Mouse (Mus musculus) layer of hippocampus, postnatal 14 days (tissue): ENCODE data around the gene Lrrc71. TPM values are rescaled to one million over a fixed set of nuclear protein-coding genes. Genes with fewer than 3 reads are reported as not detected.

ENCODE experiments used
- DNase-seq, 2 experiments: peaks; one replicate each; pipeline ENCODE4 v3.0.0; 2021 to 2022; ENCODE audit warnings: low spot score in 2 of 2, mixed read lengths in 1 of 2
- total RNA-seq, 2 experiments: library from RNA; stranded (reverse); gene quantifications; 2 replicates each; pipeline ENCODE4 v1.2.3; 2021

Gene Lrrc71
- total RNA-seq, 2 experiments from 2014 or later, result 0.60 to 0.81 TPM

- DNase-seq, result peak; percentile 68 to 80
Observed at GRCm38 (mm10) chr3:87763683-87764289, 15.4 kb upstream of the Lrrc71 start.

DNA sequence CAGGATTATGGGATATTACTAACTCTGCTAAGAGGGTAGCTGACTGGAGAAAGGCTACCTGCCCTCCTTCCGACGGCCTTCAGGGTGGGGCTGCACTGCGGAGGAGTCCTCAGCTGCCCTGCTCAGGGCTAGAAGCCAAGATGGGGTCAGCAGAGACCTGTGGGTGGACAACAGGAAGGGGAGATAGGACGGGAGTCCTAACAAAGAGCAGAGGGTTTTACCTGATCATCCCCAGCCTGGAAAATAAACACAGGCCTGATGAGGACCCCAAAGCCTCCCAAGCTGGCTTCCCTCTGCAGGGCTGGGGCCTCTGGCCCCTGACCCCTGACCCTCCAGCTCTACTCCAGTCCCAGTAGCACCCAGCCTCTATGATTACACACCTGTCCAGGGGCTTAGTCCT, 14.8 kb upstream of the Lrrc71 start:
- no peak for DNase-seq

GRCm38 (mm10) chr3:87761408-87762375, 13.3 kb upstream of the Lrrc71 start:
- DNase-seq, result no peak

- no peak for DNase-seq
Observed at GRCm38 (mm10) chr3:87758641-87759040, 10.2 kb upstream of the Lrrc71 start.

- DNase-seq, result no peak
Observed at GRCm38 (mm10) chr3:87756488-87756887, 8.1 kb upstream of the Lrrc71 start.

DNA sequence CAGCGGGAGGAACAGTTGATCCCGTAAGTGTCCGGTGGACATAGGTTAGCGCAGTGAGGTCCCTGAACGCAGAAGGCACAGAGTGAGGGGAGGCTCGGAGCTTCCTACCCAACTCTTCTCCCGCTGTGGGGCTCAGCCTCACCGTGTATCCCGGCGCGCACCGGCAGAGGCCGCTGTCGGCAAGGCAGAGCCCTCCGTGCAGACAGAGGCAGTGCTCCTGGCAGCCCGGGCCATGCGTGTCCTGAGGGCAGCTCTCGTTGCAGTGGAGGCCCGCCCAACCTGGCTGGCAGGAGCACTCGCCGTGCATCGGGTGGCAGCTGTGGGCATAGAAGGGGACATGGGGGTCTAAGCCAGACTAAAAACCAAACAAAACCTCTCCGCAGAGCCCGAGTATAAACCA, 7.5 kb upstream of the Lrrc71 start:
- DNase-seq, result peak; percentile 88

- DNase-seq, result no peak
Observed at GRCm38 (mm10) chr3:87753829-87754228, 5.4 kb upstream of the Lrrc71 start.

GRCm38 (mm10) chr3:87752567-87752966, 4.1 kb upstream of the Lrrc71 start:
- no peak for DNase-seq

DNA sequence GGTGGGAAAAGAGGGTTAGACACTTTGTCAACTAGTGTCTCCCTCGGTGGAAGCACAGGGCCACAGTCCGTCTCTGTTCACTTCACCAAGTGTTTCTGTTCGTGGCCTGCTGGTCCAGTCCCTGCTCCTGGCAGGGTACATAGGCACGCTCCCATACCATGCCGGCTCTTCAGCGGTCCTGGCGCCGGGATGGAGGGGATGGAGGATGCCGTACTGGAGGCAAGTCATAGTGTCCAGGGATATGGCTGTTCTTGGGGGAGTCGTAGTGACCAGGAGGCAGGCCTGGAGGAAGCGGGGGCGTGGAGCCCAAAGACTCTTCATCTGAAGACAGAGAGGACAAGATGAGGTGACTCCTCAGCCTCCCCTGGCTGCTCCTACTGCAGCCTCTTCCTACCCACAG, 1.6 kb upstream of the Lrrc71 start:
- no peak for DNase-seq

- DNase-seq, result peak in 1 of 2 experiments; percentile 50
Observed at GRCm38 (mm10) chr3:87749036-87749435, 611 bp upstream of the Lrrc71 start.

GRCm38 (mm10) chr3:87745036-87745659, 3.3 kb downstream of the Lrrc71 start:
- DNase-seq, result no peak

DNA sequence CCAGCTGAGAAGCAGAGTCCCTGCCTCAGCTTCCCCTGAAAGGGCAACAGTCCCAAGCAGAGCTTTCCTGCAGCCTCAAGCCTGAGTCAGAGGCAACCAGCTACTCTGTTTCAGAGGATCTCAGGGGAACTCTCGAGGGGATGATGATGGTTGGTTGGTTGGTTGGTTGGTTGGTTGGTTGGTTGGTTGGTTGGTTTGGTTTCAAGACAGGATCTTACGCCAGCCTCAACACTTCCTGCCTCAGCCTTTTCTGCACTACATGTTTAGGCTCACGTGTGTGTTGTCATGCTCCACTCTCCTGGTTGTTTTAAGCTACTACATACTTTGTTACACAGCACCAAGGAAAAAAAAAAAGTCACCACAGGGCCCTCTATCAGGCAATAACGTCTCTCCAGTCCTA, 4.5 kb downstream of the Lrrc71 start:
- DNase-seq, result no peak

DNA sequence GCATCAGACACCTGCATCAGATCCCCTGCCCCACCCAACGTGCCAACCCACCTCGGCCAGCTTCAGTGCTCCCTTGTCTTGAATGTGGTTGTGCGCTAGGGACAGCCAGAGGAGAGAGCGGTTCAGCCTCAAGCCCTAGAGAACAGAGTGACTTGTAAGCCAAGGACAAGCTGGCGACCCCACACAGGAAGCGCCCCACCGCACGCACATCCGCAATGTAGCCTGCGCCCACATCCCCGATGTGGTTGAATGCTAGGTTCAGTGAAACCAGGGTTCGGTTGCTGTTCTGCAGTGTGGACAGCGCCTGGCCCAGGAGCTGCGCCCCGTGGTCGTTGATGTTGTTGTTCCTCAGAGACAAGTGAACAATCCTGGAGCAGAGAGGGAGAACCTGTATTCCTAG, 5.7 kb downstream of the Lrrc71 start:
- no peak for DNase-seq

- DNase-seq, result no peak
Observed at GRCm38 (mm10) chr3:87742013-87742412, 6.4 kb downstream of the Lrrc71 start.

DNA sequence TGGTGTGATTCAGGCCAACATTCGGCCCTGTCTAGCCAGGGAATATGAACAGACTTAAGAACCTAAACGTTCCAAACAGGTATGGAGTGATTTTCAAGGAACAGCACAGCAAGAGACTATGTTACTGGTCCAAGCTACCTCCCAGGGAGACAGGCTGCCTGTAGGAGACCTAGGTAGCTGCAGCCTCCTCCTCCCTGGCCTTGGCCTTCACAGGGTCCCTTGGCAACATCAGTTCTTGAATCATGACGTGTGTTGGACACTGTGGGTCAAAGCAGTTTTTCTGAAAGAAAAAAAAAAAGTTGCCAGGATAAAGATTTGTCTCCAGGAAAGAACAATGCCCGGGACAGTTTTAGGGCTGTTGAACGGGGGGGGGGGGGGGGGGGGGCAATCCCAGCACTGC, 9.5 kb downstream of the Lrrc71 start:
- DNase-seq, result no peak

GRCm38 (mm10) chr3:87735335-87735734, 13.1 kb downstream of the Lrrc71 start:
- DNase-seq, result no peak

DNA sequence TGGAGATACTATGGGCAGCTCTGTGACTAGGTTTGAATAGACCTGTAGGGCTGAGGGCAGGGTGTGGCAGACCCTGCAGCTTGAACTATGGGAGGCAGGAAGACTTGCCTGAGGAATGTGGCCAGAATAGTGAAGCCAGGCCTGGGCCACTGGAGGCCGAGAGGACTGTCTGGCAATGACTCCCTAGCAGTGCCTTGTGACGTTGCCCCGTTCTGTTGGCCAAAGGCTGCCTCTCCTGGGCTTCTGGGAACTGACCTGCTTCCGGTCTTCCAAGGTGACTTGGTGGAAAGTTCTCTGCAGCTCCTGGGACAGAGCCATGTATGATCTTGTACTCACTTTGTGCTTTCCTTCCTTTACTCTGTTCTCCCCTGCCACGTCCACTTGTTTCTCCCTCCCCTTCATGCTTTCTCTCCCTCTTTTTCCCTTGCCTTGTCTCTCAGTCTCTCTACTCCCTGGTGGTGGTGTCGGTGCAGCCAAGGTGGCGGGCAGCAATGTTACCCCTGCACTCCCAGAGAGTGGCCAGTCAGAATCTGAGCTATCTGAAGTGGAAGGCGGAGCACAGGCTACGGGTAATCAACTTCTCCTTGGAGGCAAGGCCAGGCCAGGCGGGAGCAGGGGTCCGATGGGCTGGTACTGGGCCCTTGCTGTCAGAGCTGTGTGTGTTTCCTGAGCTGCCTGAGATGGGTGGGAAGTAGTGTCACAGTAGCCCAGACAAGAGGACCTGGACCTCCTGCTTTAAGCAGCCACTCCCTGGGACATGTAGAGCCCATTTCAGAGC, 14.3 kb downstream of the Lrrc71 start:
- DNase-seq, result no peak

GRCm38 (mm10) chr3:87733098-87733497, 15.3 kb downstream of the Lrrc71 start:
- no peak for DNase-seq

GRCm38 (mm10) chr3:87728696-87729095, 19.7 kb downstream of the Lrrc71 start:
- DNase-seq, result no peak

DNA sequence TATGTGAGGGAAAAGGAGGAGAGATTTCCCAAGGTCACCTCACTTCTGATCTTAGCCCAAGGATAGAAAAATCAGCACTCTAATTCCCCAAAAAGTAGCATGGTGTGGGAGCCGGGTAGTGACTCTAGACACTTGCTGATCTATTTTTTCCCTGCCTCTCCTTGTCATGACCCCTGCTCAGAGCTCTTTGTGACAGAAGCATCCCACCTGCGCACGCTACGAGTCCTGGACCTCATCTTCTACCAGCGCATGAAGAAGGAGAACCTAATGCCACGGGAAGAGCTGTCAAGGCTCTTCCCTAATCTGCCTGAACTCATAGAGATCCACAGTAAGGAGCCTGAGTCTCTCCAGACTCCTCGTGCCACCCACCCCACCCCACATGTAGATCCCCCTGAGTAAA, 22.2 kb downstream of the Lrrc71 start:
- DNase-seq, result no peak
